ENCODE assay signal across 7 mouse cellular contexts in genomic region chr7:43671809-43672580, GRCm38 (mm10). TPM values are rescaled to one million over a fixed set of nuclear protein-coding genes. Genes with fewer than 3 reads are reported as not detected.
DNase-seq lines count a peak whose midpoint lies in the region; ATAC-seq lines count a peak whose summit lies in the region.

TSS of gene Ctu1 (plus strand) at chr7:43672016.

- peak within 1 kb of the TSS; percentile 67 for H3K4me2 ChIP-seq in embryonic facial prominence, embryonic 12.5 days (replicated peaks)
- H3K4me2 ChIP-seq in limb, embryonic 11.5 days (ENCODE audit: low read depth, severe bottlenecking) = peak within 1 kb of the TSS; percentile 58
- peak within 1 kb of the TSS; percentile 87 for H3K4me2 ChIP-seq in midbrain, embryonic 14.5 days (ENCODE audit: low read length)

- peak; percentile 95 for ATAC-seq in embryonic facial prominence, embryonic 12.5 days (ENCODE audit: insufficient number of reproducible peaks, insufficient read depth, low FRiP score, low TSS enrichment)
- ATAC-seq in limb, embryonic 11.5 days (ENCODE audit: insufficient number of reproducible peaks, low FRiP score, low TSS enrichment, low read depth) = peak; percentile 93
- peak; percentile 90 for ATAC-seq in midbrain, embryonic 14.5 days (ENCODE audit: low FRiP score, low TSS enrichment)

- peak within 1 kb of the TSS; percentile 63 for H3K9ac ChIP-seq in embryonic facial prominence, embryonic 12.5 days
- peak within 1 kb of the TSS; percentile 68 for H3K9ac ChIP-seq in limb, embryonic 11.5 days (ENCODE audit: low read length)
- peak within 1 kb of the TSS; percentile 66 for H3K9ac ChIP-seq in midbrain, embryonic 14.5 days (replicated peaks; ENCODE audit: low read length)

- no peaks in the 10 kb centered on the region for H3K27me3 ChIP-seq in embryonic facial prominence, embryonic 12.5 days
- H3K27me3 ChIP-seq in limb, embryonic 11.5 days (ENCODE audit: control insufficient read depth, insufficient read depth, low read length) = no peaks in the 10 kb centered on the region
- H3K27me3 ChIP-seq in midbrain, embryonic 14.5 days (ENCODE audit: control insufficient read depth, insufficient read depth, low read length) = no peaks in the 10 kb centered on the region

- H3K4me3 ChIP-seq in embryonic facial prominence, embryonic 12.5 days = peak within 1 kb of the TSS; percentile 60
- H3K4me3 ChIP-seq in limb, embryonic 11.5 days (ENCODE audit: low read depth, low read length) = peak within 1 kb of the TSS; percentile 63
- peak within 1 kb of the TSS; percentile 59 for H3K4me3 ChIP-seq in midbrain, embryonic 14.5 days (replicated peaks; ENCODE audit: low read depth, low read length)

- peaks cover 22% of the 10 kb centered on the region for H3K36me3 ChIP-seq in embryonic facial prominence, embryonic 12.5 days
- peaks cover 16% of the 10 kb centered on the region for H3K36me3 ChIP-seq in limb, embryonic 11.5 days (ENCODE audit: control insufficient read depth, insufficient read depth, low read length)
- peaks cover 24% of the 10 kb centered on the region for H3K36me3 ChIP-seq in midbrain, embryonic 14.5 days (ENCODE audit: control insufficient read depth, insufficient read depth, low read length)

- 0 out of 2 replicates have a peak within 1 kb of the TSS, but pooled peaks have one; percentile 9 for H3K27ac ChIP-seq in embryonic facial prominence, embryonic 12.5 days
- no peak within 1 kb of the TSS for H3K27ac ChIP-seq in limb, embryonic 11.5 days (replicated peaks; ENCODE audit: low read depth, low read length)
- peak within 1 kb of the TSS; percentile 17; the same call in 1 of the 2 replicates for H3K27ac ChIP-seq in midbrain, embryonic 14.5 days (replicated peaks; ENCODE audit: low read depth, low read length)

- DNase-seq in adrenal gland, postnatal 25 days = peak; percentile 87
- peak; percentile 100 for DNase-seq in heart, adult 11 months
- DNase-seq in kidney, adult 18-20 months = peak; percentile 87
- peak; percentile 87 for DNase-seq in limb, embryonic 11.5 days (ENCODE audit: low spot score)
- DNase-seq in midbrain, embryonic 14.5 days = peak; percentile 96
- peak; percentile 72 to 73 for DNase-seq in spleen, adult 18-20 months

- WGBS in embryonic facial prominence, embryonic 12.5 days = under 1% methylated on average over 26 of the region's 26 CpGs
- WGBS in limb, embryonic 11.5 days = under 1% methylated on average over 26 of the region's 26 CpGs
- WGBS in midbrain, embryonic 14.5 days = under 1% methylated on average over 26 of the region's 26 CpGs

- peaks cover 6% of the 10 kb centered on the region; the same call in 1 of the 2 replicates for H3K4me1 ChIP-seq in embryonic facial prominence, embryonic 12.5 days
- H3K4me1 ChIP-seq in limb, embryonic 11.5 days (ENCODE audit: control insufficient read depth, insufficient read depth, low read length) = peaks cover 5% of the 10 kb centered on the region
- H3K4me1 ChIP-seq in midbrain, embryonic 14.5 days (ENCODE audit: control insufficient read depth, insufficient read depth, low read length) = peaks cover 8% of the 10 kb centered on the region

- no peaks in the 10 kb centered on the region; the same call in 1 of the 2 replicates for H3K9me3 ChIP-seq in embryonic facial prominence, embryonic 12.5 days
- H3K9me3 ChIP-seq in limb, embryonic 11.5 days (ENCODE audit: control insufficient read depth, low read length) = no peaks in the 10 kb centered on the region
- H3K9me3 ChIP-seq in midbrain, embryonic 14.5 days (ENCODE audit: control insufficient read depth, low read length) = no peaks in the 10 kb centered on the region

RNA-seq across cellular contexts. Expression of gene Ctu1, which starts in this region (rescaled TPM):
- 11.1 and 13.4 TPM in 2 replicates for total RNA-seq in adrenal gland, postnatal 25 days (2021)
- 16.6 and 18.1 TPM in 2 replicates for polyA plus RNA-seq in embryonic facial prominence, embryonic 12.5 days (2016; fragmentation: Nextera tagmentation; extraction: Ambion mirVana)
- 10.5 and 10.8 TPM in 2 replicates for polyA plus RNA-seq in limb, embryonic 11.5 days (2014; fragmentation: Nextera tagmentation; extraction: Ambion mirVana)
- polyA plus RNA-seq in midbrain, embryonic 14.5 days (2014; fragmentation: Nextera tagmentation; extraction: Ambion mirVana) = 16.6 and 23.4 TPM in 2 replicates
